Mouse (Mus musculus) lung, embryonic 16.5 days (tissue): Measurements from ENCODE around the gene Ifitm6. TPM values are rescaled to one million over a fixed set of nuclear protein-coding genes. Genes with fewer than 3 reads are reported as not detected.

Experiments used
- ATAC-seq: fragments of 200-750 bp; cut with Nextera tagmentation; 2 replicates; pipeline ENCODE4 v1.8.0; 2017; ENCODE audit warnings: low read depth, mild to moderate bottlenecking, moderate library complexity
- H3K27ac ChIP-seq: fragments of 300-500 bp; sonication (generic); 2 replicates; pipeline ENCODE4 v1.5.1; 2014; ENCODE audit warnings: mild to moderate bottlenecking, control low read depth, low read length
- H3K27me3 ChIP-seq: fragments of 300-500 bp; sonication (generic); 2 replicates; pipeline ENCODE4 v1.6.1; 2014; ENCODE audit warnings: low read depth, low read length, mixed read lengths; ENCODE audit not compliant: control insufficient read depth, insufficient read depth
- H3K36me3 ChIP-seq: fragments of 300-500 bp; sonication (generic); 2 replicates; pipeline ENCODE4 v1.6.1; 2014; ENCODE audit warnings: low read length; ENCODE audit not compliant: control insufficient read depth, insufficient read depth
- H3K4me1 ChIP-seq: fragments of 300-500 bp; sonication (generic); replicated peaks from 2 replicates; pipeline ENCODE4 v1.6.1; 2014; ENCODE audit warnings: low read length, mixed read lengths; ENCODE audit not compliant: control insufficient read depth, insufficient read depth
- H3K4me2 ChIP-seq: fragments of 300-500 bp; sonication (generic); 2 replicates; pipeline ENCODE4 v1.6.1; 2014; ENCODE audit warnings: low read depth, low read length, control low read depth
- H3K4me3 ChIP-seq: fragments of 300-500 bp; sonication (generic); 2 replicates; pipeline ENCODE4 v1.5.1; 2014; ENCODE audit warnings: mild to moderate bottlenecking, low read length, control low read depth
- H3K9ac ChIP-seq: fragments of 300-500 bp; sonication (generic); 2 replicates; pipeline ENCODE4 v1.6.1; 2014; ENCODE audit warnings: low read length, control low read depth
- H3K9me3 ChIP-seq: fragments of 300-500 bp; sonication (generic); 2 replicates; pipeline ENCODE4 v1.6.1; 2016; ENCODE audit warnings: low read length; ENCODE audit not compliant: control insufficient read depth
- WGBS: fragments of 180-500 bp; shearing (Covaris S2); extraction: QIAGEN DNeasy Blood & Tissue Kit; methylation state at CpG from one replicate; pipeline ENCODE4 v1.1.7; 2014; 5-methylcytosine and 5-hydroxymethylcytosine counted together
- polyA plus RNA-seq: library from polyadenylated mRNA; unstranded; fragments of >200 nt; fragmentation: Nextera tagmentation; extraction: Ambion mirVana; gene quantifications from 2 replicates; pipeline ENCODE4 v1.2.1, GENCODE M21; 2015

The Ifitm6 gene
- polyA plus RNA-seq, 1 experiment from 2014 or later = 1.5 TPM

DNA sequence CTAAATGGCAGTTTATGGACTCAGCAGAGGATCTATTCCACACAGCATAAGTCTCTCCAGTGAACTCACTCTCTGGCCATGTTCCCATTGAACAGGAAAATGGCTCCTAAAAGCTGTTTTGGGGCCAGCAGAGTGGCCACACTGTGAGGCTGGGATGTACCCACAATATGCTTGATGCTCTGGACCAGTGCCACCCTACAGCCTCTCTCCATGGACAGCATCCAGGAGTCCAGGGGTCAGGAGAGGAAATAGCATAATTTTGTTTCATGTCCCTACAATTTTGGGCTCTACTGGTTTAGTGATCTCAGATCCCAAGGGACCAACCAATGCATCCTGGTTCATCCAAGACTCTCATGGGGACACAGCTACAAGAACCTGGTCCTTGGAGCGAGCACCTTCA is 39.8 kb upstream of the Ifitm6 start:
- Histone ChIP-seq H3K4me3 (no peak overlapping the region), H3K9me3 (no peaks in the 10 kb centered on the region), H3K4me2 (no peak overlapping the region), H3K4me1 (peaks cover 8% of the 10 kb centered on the region), H3K36me3 (no peaks in the 10 kb centered on the region), H3K27ac (no peak overlapping the region), H3K27me3 (no peaks in the 10 kb centered on the region; the same call in 1 of the 2 replicates), H3K9ac (no peak overlapping the region)
- 86% methylated on average over 1 of the region's 1 CpGs for WGBS
- no peak for ATAC-seq

DNA sequence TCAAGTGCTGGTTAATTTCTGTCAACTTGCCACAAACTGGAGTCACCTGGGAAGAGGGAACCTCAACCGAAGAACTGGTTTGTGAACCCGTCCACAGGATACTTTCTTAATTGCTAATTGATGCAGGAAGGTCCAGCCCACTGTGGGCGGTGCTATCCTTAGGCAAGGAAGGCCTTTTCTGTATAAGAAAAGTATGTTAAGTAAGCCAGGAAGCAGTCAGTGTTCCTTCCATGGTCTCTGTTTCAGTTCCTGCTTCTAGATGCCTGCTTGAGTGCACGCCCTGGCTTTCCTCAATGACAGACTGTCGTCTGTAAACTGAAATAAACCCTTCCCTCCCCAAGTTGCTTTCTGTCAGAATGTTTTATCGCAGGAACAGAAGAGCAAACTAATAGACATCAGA is 39.3 kb upstream of the Ifitm6 start:
- Histone ChIP-seq H3K9ac (no peak overlapping the region), H3K36me3 (no peaks in the 10 kb centered on the region), H3K4me3 (no peak overlapping the region), H3K9me3 (no peaks in the 10 kb centered on the region), H3K4me1 (peaks cover 8% of the 10 kb centered on the region), H3K4me2 (no peak overlapping the region), H3K27me3 (no peaks in the 10 kb centered on the region; the same call in 1 of the 2 replicates), H3K27ac (no peak overlapping the region)
- WGBS = 78% methylated on average over 6 of the region's 6 CpGs
- ATAC-seq = no peak

DNA sequence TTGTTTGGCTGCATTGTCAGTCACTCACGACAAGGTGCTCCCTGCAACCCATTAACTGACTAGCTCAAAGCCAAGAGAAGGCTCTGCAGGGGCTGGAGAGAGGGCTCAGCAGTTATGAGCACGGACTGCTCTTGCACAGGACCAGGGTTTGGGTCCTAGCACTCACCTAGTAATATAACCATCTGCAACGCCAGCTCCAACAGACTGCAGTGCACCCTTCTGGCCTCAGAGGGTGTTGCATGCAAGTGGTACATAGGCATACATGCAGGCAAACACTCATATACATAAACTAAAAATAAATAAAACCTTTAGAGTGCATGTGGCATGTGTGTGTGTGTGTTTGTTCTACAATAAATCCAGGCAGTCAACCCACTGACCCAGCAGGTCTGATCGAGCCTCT is 38.1 kb upstream of the Ifitm6 start:
- 80% methylated on average over 4 of the region's 4 CpGs for WGBS
- Histone ChIP-seq H3K9me3 (no peaks in the 10 kb centered on the region), H3K27me3 (no peaks in the 10 kb centered on the region)

DNA sequence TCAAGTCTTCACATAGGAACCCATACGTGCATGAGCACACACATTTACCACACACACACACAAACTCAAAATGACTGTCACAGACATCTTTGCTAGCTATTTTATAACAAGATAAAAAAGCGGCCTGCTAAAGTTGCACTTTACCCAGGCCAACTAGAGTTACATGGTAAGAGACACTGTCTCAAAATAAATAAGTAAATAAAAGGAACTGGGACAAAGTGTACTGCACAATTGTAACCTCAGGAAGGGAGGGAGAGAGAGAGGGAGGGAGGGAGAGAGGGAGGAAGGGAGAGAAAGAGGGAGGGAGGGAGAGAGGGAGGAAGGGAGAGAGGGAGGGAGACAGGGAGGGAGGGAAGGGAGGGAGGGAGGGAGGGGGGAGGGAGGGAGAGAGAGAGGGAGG is 34.7 kb upstream of the Ifitm6 start:
- ATAC-seq = no peak
- no peak overlapping the region for H3K27ac ChIP-seq
- H3K4me2 ChIP-seq = no peak overlapping the region
- WGBS = 55% methylated on average over 2 of the region's 2 CpGs
- H3K36me3 ChIP-seq = no peaks in the 10 kb centered on the region
- no peak overlapping the region for H3K9ac ChIP-seq
- no peaks in the 10 kb centered on the region for H3K27me3 ChIP-seq
- peaks cover 5% of the 10 kb centered on the region for H3K4me1 ChIP-seq
- no peaks in the 10 kb centered on the region for H3K9me3 ChIP-seq
- H3K4me3 ChIP-seq = no peak overlapping the region

More for the DNA sequence above, 38.1 kb upstream of the Ifitm6 start:
- no peak overlapping the region for H3K4me3 ChIP-seq
- H3K9ac ChIP-seq = no peak overlapping the region
- H3K4me1 ChIP-seq = no peaks in the 10 kb centered on the region
- no peak overlapping the region for H3K4me2 ChIP-seq
- H3K36me3 ChIP-seq = no peaks in the 10 kb centered on the region
- no peak overlapping the region for H3K27ac ChIP-seq
- ATAC-seq = no peak

DNA sequence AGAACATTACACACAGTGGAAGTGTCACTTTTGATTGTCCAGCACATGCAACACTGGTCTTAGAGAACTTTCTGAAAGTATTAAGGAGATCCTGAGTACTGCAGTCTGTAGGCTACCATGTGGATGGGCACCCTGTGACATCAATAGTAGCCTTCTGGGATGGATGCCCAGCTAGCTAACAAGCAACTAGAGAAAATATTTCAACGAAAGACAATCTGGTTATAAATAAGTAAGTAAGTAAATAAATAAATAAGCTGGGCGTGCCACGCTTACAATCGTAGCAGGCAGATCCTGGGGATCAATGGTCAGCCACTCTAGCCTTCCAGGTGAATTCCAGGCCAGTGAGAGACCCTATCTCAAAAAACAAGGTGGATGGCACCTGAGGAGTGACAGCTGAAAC is 34.3 kb upstream of the Ifitm6 start:
- peaks cover 9% of the 10 kb centered on the region for H3K4me1 ChIP-seq
- H3K36me3 ChIP-seq = no peaks in the 10 kb centered on the region
- no peaks in the 10 kb centered on the region for H3K9me3 ChIP-seq
- H3K4me3 ChIP-seq = no peak overlapping the region
- H3K9ac ChIP-seq = no peak overlapping the region
- 84% methylated on average over 4 of the region's 4 CpGs for WGBS
- no peaks in the 10 kb centered on the region for H3K27me3 ChIP-seq
- no peak overlapping the region for H3K4me2 ChIP-seq
- no peak for ATAC-seq
- H3K27ac ChIP-seq = no peak overlapping the region

DNA sequence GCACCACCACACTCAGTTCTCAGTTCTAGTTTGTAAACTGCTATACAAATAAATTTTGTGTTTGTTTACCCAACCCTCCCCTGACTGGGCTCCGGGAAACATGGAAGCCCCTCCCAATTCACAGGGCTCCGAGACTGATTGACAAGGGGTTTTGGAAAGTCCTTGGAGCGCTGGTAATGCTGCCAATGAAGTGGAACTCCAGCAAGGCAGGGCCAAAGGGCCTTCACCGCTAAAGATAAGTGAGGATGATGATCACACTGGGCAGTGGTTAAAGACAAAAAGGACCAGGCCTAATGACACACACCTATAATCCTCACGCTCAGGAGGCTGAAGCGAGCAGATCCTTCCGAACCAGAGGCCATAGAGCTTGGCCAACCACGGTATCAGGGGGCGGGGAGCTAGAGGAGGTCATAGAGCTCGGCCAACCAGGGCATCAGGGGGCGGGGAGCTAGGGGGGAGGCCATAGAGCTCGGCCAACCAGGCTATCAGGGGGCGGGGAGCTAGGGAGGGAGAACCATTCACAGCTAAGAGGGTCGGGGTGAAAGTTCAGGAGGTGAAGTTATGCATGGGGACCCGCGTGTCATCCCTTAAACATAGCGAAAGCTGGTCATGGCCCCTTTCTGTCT is 33.4 kb upstream of the Ifitm6 start:
- WGBS = 61% methylated on average over 17 of the region's 17 CpGs
- Histone ChIP-seq H3K36me3 (no peaks in the 10 kb centered on the region), H3K27me3 (no peaks in the 10 kb centered on the region), H3K4me2 (no peak overlapping the region), H3K4me3 (no peak overlapping the region), H3K27ac (no peak overlapping the region), H3K4me1 (peaks cover 12% of the 10 kb centered on the region), H3K9me3 (no peaks in the 10 kb centered on the region), H3K9ac (no peak overlapping the region)
- ATAC-seq = no peak

DNA sequence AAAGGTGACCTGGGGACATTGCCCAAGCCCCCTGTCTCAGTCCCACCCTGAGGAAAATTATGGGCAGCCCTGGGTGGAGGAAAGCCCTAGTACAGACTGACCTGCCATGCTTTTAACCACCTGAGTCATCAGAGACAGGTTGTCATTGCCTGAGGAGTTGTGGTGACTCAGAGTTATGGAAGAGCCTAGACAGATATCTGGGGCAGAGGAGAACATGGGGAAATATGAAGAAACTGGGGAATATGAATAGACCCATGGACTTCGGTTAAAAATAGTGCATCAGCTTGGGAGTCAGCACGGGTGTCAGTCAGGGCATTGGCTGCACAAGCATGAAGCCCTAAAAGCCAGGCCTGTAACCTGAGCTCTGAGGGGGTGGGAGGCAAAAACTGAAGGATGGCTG is 31.6 kb upstream of the Ifitm6 start:
- H3K36me3 ChIP-seq = no peaks in the 10 kb centered on the region
- peaks cover 12% of the 10 kb centered on the region for H3K4me1 ChIP-seq
- no peak for ATAC-seq

DNA sequence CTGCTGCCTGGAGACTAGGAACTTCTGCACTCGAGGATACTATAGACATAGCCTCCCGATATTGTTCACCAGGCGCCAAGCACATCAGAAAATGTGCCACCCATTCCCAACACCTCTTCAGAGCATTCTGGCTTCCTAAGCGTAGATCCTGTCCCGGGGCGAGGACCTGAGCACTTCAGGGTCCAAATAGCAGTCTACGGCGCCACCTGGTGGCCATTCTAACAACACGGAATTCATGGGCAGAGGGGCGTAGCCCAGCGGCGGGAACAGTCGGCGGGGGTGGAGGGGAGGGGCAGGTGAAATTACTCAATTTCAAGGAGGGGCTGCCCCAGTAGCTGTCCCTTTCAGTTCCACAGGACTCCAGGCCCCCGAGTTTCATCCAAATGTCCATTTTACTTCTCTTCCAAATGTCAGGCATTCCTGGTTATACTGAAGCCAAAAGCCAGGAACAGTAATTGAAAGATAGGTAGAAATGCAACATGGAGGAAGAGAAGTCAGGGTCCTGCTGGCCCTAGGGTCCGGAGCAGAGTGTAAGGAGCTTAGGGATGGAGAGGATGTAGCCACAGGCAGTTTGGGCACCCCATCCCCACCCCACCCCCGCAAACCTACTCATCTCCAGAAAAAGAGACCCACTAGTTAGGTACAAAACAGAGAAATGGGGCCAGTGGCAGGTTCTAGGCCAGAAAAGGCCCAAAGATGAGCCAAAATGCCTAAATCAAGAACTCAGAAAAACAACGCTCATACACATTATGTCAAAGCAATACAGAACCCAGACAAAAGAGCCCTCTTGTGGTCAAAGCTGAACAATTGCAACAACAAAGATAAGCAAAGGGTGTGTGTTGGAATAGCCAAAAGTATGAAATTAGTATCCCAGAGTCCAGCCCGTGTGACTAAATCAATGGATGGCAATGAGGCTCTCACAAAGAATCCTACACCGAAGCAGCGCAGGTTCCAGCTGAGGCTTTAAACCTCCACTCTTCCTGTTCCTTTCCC is 30.8 kb upstream of the Ifitm6 start:
- ATAC-seq = peak; percentile 92
- 10% methylated on average over 21 of the region's 21 CpGs for WGBS
- Histone ChIP-seq H3K4me1 (peaks cover 12% of the 10 kb centered on the region), H3K27ac (peak overlapping the region; percentile 94), H3K9ac (peak overlapping the region; percentile 53), H3K4me2 (peak overlapping the region; percentile 71), H3K9me3 (no peaks in the 10 kb centered on the region), H3K36me3 (no peaks in the 10 kb centered on the region), H3K27me3 (no peaks in the 10 kb centered on the region), H3K4me3 (peak overlapping the region; percentile 35)

More for the DNA sequence above, 31.6 kb upstream of the Ifitm6 start:
- Histone ChIP-seq H3K4me2 (no peak overlapping the region), H3K9me3 (no peaks in the 10 kb centered on the region), H3K27me3 (no peaks in the 10 kb centered on the region), H3K4me3 (no peak overlapping the region), H3K27ac (no peak overlapping the region), H3K9ac (no peak overlapping the region)
- WGBS = 76% methylated on average over 2 of the region's 2 CpGs

DNA sequence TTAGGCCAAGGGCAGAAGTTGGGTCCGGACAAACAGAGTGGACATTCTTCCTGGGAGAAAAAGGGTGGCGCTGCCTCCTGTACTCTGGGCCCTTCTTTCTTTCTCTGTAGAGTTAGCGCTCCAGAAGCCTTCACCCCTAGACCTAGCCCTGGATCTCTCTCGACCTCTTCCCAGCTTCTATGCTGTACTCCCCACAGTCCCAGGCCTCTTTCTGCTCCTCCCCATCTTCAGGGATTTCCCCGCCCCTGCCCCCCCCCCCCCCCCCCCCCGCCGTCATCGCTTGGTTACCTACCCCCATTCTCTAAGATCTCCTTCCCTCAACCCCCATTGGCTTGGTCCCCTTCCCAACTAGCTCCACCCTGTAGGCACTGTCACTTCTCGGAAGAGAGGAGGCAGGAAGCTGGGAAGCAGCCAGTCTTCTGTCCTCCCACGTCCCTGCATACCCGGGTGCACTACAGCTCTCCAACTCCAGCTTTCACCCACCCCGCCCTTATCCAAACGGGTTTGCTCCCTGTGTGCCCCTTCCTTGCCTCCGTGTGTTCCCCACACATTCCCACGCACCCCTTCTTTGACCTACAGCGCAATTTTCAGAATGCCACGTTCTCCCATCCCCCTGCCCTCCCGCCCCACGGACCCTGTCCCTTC is 30.0 kb upstream of the Ifitm6 start:
- Histone ChIP-seq H3K9ac (peak overlapping the region; percentile 53), H3K36me3 (no peaks in the 10 kb centered on the region), H3K27ac (peak overlapping the region; percentile 95), H3K4me2 (peak overlapping the region; percentile 71), H3K4me3 (peak overlapping the region; percentile 35), H3K4me1 (peaks cover 12% of the 10 kb centered on the region), H3K27me3 (no peaks in the 10 kb centered on the region), H3K9me3 (no peaks in the 10 kb centered on the region)
- peak; percentile 96 for ATAC-seq
- WGBS = 6% methylated on average over 15 of the region's 19 CpGs
